Mouse (Mus musculus) mature B cell (primary cell): Measurements from ENCODE around the gene Bsn.

ENCODE experiments used
- in situ Hi-C: fragments of 300-500 bp; cut with MboI; formaldehyde crosslinking; loops from 2 replicates; pipeline ENCODE4 v1.14.3; 2019

Gene Bsn

GRCm38 (mm10) chr9:108093586-108093985 lies 96.6 kb downstream of the Bsn start:
- in situ Hi-C loops = no loop called here

GRCm38 (mm10) chr9:108090611-108091120 lies 99.5 kb downstream of the Bsn start:
- in situ Hi-C loops = no loop called here

DNA sequence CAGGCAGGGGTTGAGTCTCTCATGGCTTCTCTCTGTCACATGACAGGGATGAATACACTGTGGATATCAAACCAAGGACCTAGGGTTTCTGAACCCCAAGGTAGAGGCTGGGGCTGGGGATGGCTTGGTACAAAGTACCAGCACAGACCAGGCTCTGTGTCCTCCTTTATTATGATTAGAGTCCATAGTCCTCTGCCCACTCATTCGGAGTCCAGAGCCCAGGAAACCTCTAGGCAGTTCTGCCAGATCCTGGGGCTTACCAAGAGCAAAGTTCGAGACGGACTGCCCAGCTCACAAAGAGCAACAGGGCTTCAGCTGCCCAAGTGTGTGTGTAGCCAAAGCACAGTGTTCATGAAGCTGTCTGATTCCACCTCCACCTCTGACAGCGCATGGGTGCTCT lies 104.9 kb downstream of the Bsn start:
- in situ Hi-C loops = no loop called here

DNA sequence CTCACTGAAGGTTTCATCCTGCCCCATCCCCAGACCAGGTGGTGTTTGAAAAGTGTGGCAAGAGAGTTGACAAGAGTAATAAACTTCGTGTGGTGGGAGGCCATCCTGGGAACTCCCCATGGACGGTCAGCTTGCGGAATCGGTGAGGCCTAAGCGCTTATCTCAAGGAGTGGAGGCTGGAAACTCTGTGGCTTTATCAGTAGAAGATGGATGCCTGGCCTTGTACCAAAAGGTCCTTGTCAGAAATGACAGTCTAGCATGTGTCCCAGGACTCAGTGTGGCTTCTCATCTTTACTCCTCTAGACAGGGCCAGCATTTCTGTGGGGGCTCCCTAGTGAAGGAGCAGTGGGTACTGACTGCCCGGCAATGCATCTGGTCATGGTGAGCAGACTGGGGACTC lies 106.6 kb downstream of the Bsn start:
- in situ Hi-C loops = no loop called here

DNA sequence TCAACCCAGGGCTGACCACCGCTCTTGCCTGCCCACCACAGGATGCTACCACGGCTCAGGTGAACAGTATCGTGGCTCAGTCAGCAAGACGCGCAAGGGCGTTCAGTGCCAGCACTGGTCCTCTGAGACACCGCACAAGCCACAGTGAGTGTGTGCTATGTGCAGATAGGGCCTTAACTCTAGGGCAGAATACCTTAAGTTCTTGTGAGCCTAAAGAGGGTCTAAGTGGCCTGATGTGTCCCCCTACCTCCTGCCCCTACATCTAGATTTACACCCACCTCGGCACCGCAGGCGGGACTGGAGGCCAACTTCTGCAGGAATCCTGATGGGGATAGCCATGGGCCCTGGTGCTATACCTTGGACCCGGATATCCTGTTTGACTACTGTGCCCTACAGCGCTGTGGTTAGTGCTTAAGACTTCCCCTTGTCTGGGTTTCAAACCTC lies 107.2 kb downstream of the Bsn start, which contains the start of gene Rnf123:
Gene Rnf123, minus strand, starts transcription at position 359 of the 444 bp plus-strand sequence.
- in situ Hi-C loops = no loop called here

GRCm38 (mm10) chr9:108082549-108082948 lies 107.6 kb downstream of the Bsn start:
- in situ Hi-C loops = no loop called here

DNA sequence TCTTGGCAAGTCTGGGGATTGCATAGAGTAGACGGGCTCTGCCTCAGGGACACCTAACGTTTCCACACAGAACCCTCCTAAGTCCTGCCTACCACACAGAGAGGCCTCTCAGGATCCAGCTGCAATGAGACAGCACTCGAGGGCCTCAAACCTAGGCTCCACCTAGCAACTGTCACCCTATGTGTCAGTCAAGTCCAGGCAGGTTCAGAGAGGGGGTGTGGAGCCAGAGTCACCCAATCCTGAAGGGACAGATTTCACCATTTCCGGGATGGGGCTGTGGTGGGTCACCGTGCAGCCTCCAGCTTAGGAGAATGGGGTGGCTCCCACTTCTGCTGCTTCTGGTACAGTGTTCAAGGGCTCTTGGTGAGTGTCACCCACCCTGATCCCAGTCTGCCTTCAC lies 110.0 kb downstream of the Bsn start, which contains the start of gene Mst1:
Gene Mst1, plus strand, starts transcription at position 269 of the 400 bp plus-strand sequence.
- in situ Hi-C loops = no loop called here

- in situ Hi-C loops = no loop called here
These were observed 116.8 kb downstream of the Bsn start for GRCm38 (mm10) chr9:108073141-108073930.

- in situ Hi-C loops = no loop called here
These were observed 117.7 kb downstream of the Bsn start for GRCm38 (mm10) chr9:108072481-108072924.

DNA sequence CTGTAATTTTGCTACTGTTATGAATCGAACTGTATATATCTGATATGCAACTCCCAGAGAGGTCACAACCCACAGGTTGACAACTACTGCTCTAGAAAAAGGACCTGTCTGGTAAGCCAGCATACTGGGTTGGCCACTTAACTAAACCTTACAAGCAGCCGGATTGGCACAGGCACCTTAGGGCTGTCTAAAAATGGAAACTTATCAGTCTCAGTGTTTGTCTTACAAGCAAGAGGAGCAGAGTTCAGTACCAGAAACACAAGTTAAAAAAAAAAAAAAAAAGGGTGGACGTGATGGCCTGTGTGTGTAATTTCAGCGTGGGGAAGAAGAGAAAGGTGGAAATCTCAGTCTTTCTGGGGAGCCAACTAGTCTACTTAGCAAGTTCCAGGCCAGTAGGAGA lies 118.4 kb downstream of the Bsn start:
- in situ Hi-C loops = no loop called here

DNA sequence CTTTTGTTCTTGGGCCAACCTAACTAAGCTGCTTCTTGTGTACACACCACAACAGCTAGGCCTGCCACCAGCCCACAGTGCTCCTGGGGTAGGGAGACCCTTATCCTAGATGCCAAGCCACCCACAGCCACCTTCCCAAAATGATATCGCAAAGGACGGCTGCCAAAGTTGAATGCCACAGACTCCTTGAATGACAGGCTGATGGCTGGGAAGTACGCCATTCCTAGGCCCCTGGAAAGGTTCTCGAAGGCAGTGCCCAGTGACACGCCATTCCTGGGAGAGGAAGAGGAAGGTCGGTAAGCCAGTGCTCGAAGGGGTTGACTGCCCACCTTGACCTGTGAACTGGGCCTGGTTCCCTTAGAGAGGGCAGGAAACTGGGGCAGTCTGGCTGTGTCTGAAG lies 120.7 kb downstream of the Bsn start:
- in situ Hi-C loops = no loop called here

DNA sequence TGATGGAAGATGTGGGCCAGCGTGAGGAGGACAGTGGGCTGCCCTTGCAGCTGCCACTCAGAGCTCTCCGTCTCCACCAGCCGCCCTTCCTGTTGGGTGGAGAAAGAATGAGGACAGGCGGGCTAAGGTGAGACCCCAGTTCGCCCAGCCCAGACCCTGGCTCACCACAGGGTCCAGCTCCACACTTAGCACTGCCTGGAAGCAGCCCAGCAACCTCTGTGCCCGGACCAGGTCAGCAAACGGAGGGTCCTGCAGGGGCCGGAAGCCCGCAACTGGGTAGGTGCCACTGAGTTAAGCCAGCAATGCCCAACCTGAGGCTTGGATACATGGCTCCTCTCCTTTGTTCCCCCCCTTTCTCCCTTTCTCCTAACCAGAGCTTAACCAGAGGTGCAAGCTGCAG lies 121.2 kb downstream of the Bsn start:
- in situ Hi-C loops = no loop called here

DNA sequence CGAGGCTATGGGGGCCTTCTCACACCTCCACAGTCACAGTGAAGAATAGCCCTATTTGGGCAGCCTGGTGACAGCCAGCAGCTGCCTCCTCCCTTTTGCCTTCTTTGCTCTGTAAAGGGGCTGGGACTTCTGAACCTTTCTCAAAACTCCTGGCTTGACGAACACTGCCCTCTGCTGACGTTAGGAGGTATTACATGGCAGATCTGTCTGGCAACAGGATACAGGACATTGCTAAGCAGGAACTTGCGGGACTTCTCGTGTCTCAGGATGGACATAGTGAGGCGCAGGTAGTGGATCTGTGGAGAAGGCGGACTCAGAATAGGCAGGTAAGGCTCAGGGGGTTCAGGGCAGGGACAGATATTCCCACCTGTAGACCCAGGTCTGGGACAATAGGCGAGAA lies 122.3 kb downstream of the Bsn start:
- in situ Hi-C loops = no loop called here

DNA sequence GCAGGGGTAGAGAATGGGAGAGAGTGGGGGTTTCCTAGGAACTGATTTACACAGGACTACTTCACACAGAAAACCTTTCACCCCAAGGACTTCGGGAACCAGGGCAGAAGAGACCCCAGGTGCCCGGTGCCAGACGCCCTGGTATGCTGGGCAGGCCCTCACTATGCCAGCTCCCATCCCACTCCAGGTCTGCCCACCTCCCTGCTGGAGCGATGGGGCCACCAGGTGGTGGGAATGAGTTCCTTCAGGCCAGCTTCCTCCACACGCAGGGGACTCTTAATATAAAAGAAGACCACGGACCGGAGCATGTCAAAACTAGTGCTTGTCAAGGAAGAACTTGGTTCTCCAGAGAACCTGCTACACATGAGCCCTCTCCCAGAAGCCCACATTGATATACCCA lies 123.0 kb downstream of the Bsn start:
- in situ Hi-C loops = no loop called here

DNA sequence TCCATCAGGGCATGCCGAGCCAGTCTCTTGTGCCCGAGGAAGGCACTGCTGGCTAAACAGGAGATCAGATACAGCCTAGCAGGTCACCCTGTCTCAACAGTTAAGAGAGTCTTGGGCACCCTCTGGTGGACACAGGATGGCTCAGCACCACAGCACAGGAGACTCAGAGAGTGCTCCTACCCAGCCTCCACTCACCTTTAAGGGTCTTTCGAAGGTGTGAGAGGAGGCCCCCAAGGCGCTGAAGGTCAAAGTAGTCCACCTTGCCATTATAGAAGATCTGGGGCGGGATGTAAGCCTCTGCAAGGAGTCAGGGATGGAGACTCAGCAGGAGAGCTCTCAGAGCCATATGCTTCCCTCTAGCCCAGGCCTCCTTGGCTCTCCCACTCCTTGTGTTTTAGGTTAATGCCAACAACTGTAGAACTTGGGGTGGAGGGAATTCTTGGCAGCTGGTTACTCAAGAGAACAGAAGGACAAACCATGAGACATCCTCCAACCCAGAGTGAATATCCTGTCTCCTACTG lies 124.6 kb downstream of the Bsn start:
- in situ Hi-C loops = no loop called here

GRCm38 (mm10) chr9:108063361-108063760 lies 126.8 kb downstream of the Bsn start:
- in situ Hi-C loops = no loop called here

GRCm38 (mm10) chr9:108062142-108062541 lies 128.0 kb downstream of the Bsn start:
- in situ Hi-C loops = no loop called here

DNA sequence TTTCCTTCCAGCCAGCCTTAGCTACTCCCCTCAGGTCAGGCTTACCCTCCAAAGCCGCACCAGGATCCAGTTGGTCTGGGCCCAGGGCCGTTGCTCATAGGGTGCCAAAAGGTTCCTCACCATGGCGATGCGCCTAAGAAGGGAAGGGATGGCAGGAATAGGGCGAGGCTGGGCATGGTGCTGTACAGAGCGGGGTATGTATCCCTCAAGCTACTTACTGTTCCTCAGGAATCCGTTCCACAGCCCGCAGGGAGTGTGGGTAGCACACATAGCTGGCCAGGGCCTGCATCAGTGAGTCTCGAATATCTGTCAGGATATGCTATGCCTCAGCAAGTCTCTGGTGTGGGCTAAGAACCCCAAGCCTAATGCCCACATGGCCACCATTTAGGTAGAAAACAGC lies 131.9 kb downstream of the Bsn start:
- in situ Hi-C loops = no loop called here

GRCm38 (mm10) chr9:108057262-108057562 lies 133.0 kb downstream of the Bsn start:
- in situ Hi-C loops = no loop called here

GRCm38 (mm10) chr9:108056361-108057261 lies 133.6 kb downstream of the Bsn start:
- in situ Hi-C loops = no loop called here

DNA sequence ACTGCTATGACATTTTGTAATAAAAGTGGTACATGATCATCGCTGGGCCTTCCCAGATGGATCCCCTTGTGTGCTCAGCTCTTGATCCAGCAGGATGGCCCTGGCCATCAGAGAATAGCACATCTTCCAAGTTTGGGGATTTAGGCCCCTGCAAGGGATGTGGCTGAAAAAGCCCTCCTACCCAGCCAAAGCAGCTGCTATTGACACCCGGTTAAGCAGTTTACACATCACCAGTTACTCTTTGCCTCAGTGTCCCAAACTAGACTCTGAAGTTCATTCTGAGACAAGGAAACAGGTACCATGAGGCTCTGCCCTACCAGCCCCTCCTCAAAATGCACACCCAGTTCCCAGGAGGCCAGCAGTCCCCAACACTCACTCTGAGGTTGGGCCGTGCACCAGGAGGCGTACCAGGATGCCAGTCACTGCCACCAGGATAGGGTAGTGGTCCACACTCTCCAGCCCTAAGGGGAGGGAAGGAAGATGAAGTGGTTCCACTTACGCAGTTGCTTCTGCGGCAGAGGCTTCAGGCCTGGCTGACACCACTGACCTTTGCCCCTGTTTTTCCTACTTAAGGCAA lies 134.4 kb downstream of the Bsn start:
- in situ Hi-C loops = no loop called here

DNA sequence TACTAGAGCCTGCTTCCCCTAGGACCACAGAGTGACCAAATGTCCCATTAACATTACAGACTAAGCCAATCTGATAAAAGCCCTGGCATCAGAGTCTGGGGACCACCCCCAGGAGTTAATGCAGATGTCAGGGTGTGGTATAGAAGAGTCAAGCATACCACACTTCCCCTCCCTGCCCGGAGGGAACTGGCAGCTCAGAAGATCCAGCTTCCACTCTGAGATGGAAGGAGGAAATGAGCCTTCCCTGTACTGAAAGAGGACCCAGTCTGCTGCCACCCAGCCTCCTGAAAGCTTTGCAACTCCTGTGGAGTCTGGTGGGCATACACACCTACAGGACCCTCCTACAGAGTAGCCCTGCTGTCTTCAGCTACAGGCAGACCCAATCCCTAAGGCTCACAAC lies 135.1 kb downstream of the Bsn start:
- in situ Hi-C loops = no loop called here
